Mouse (Mus musculus) naive thymus-derived CD4-positive, alpha-beta T cell, adult 2 months (primary cell): Measurements from ENCODE around the gene Hsd17b1.

Source experiments
- DNase-seq: peaks from one replicate; pipeline ENCODE4 v3.0.0-alpha.2; 2011; ENCODE audit warnings: low read depth

Gene Hsd17b1

GRCm38 (mm10) chr11:101078121-101078520 is at the start of gene Hsd17b1:
Gene Hsd17b1, plus strand, starts transcription at chr11:101078411.
- DNase-seq = no peak

GRCm38 (mm10) chr11:101029320-101029719 is 48.9 kb upstream of the Hsd17b1 start:
- DNase-seq = no peak

GRCm38 (mm10) chr11:101030136-101030807 is 47.9 kb upstream of the Hsd17b1 start:
- DNase-seq = no peak

DNA sequence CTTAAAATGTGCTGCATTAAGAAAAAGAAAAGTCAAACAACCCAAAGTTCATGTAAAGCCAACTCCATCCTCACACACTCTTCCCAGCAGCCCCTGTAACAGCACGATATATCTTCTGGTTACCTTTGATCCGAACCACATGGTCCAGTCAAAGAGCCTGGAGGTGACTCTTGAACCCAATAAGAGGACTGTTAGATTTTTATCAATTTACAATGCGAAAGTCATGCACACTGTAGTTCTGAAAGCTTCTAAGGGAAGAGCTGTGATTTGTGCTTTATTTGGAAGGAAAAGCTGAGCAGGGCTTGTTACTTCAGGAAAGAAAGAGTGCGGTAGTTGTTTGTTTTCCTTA is 47.4 kb upstream of the Hsd17b1 start:
- DNase-seq = no peak

DNA sequence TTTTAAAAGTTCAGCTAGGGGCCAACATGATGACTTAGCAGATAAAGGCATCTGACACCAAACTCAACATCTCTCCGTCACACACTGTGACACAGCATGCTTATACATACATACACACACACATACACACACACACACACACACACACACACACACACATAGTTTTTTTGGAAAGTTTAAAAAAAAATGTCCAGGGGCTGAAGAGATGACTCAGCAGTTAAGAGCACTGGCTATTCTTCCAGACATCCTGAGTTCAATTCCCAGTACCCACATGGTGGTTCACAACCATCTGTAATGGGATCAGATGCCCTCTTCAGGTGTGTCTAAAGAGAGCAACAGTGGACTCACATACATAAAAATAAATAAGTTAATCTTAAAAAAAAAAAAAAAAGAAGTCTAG is 46.7 kb upstream of the Hsd17b1 start:
- no peak for DNase-seq

GRCm38 (mm10) chr11:101033856-101034500 is 44.2 kb upstream of the Hsd17b1 start:
- no peak for DNase-seq

DNA sequence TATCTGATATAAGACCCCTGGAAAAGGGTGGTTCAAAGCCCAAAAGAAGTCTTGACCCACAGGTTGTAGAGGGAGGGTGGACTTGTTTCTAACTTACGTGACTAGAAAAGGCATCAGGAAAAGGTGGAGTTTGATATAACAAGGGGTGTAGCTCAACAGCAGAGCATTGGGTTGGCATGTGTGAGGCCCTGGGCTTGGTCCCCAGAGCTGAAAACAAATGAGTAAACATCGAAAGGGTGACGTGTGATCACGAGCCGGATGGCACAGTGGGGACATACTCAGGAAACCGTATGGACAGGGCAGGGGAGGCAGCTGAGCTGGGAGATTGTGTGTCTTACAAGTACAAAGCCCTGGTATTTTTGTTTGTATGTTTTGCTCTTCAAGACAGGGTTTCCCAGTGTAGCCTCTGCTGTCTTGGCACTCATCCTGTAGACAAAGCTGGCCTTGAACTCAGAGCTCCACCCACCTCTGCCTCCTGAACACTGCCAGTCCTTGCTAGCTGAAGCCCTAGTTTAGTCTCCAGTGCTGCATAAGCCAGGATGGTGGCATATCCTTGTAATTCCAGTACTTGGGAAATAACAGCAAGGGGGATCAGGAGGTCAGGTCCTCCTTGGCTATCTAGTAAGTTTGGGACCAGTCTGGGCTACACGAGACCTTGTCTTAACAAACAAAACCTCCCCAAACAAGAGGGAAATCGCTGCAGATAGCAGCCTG is 43.4 kb upstream of the Hsd17b1 start:
- DNase-seq = no peak

DNA sequence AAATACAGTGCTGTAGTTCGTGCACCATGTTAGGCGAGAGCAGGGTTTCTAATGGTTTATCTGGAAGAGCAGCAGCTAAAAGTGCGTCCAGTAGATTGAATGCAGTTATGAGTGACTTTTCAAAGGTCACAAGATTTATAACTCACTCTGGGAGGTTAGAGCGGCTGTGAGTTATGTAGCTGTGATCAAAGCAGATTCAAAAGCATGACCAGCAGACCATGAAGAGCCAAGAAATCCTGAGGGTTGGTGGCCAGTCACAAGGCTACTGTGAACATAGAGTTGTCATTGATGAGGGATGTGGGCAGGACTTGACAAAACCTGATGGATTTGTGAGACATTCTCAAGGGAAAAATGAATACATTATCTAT is 42.9 kb upstream of the Hsd17b1 start:
- no peak for DNase-seq

DNA sequence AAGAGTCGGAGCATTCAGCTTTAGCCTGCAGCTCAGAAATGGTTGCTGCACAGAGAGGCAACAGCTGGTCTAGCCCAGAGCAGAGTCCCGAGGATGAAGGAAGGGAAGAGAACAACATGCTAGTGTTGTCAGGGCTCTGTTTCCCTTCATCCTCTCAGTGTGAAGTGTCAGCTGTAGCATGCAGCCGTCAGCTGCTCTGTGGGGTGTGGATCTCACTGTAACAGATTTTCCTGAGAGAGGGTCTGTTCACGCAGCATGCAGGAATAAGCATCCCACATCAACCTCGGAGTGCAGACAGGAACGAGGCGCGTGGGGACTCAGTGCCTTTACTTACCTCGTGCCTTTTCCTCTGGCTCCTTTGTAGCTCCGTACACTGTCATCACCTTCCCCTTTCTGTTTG is 40.4 kb upstream of the Hsd17b1 start:
- no peak for DNase-seq

GRCm38 (mm10) chr11:101045826-101046225 is 32.4 kb upstream of the Hsd17b1 start:
- no peak for DNase-seq

DNA sequence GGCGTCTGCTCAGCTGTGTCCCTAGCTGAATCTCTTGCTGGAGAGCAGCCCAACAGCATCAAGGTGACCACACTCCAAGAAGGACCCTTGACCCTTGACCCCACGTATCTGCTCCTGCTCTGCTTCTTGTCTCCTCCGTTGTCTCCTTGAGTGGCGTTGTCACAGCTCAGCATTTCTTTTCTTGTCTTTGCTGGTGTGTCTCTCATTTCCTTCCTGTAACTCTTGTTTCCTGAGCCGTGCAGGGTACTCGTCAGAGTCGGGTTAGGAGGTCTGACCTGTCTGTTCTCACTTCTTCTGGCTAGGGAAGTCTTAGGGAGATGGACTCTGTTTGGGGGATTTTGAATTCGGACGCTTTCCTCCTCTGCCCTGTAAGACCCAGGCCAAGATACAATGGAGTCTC is 31.8 kb upstream of the Hsd17b1 start:
- DNase-seq = peak; percentile 60

DNA sequence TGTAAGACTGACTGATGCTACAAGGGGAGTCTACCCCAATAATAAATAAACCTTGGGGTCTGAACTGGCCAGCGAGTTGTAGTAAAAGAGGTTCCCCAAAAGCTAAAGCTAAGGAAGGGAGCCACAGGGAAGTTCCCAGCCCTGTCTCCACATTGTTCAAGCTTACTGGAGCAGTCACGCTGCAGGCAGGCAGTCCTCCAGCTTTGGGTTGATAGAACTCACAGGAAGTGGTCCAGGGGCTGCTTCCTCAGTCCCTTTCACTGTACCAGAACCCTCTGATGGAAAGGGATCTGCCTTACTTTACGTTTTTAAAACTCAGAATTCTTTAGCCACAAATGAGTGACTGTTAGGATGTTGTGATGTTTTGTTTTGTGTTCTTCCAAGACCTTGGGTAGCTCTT is 30.7 kb upstream of the Hsd17b1 start:
- DNase-seq = no peak

- DNase-seq = no peak
These were observed 27.9 kb upstream of the Hsd17b1 start for GRCm38 (mm10) chr11:101050359-101050758.

DNA sequence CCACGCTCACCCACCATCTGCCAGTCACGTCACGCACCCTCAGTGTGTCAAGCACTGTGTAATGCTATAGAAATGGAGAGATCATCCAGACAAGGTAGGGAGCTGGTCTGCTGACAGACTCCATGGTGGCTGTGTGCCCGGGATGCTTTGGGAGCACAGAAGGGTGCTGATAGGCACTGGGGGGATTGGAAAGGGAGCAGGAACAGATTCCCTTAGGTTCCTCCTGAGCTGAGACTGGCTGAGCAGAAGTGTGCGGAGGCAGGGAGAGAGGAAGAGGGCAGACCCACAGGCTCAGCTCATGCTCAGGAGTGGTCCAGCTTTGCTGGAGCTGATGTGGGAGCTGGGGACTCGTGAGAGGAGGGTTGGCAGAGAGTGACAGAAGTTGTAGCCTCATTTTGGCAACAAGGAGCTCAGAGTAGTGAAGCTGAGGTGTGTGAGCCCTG is 27.1 kb upstream of the Hsd17b1 start:
- no peak for DNase-seq

DNA sequence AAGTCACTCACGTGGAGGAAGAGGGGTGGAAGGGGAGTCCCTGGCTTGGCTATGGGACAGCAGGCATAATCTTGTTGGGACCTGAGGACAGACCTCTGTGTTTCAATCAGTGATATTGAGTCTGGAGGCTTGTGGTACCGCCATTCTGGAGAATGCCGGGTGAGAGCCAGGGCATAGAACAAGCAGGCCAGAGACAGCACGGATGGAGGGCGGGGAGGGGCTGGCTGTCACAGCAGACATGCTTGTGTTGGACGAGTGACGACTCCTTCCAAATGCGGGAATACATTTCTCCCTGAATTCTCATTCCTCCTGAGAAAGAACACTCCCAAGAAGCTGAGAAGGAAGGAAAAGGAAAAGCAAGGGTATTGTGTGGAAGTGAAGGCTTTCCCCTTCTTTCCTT is 26.6 kb upstream of the Hsd17b1 start:
- DNase-seq = no peak

- DNase-seq = no peak
These were observed 25.3 kb upstream of the Hsd17b1 start for GRCm38 (mm10) chr11:101052751-101053473.

GRCm38 (mm10) chr11:101053974-101054373 is 24.2 kb upstream of the Hsd17b1 start:
- DNase-seq = peak; percentile 58

- DNase-seq = no peak
These were observed 22.8 kb upstream of the Hsd17b1 start for GRCm38 (mm10) chr11:101055418-101055817.

DNA sequence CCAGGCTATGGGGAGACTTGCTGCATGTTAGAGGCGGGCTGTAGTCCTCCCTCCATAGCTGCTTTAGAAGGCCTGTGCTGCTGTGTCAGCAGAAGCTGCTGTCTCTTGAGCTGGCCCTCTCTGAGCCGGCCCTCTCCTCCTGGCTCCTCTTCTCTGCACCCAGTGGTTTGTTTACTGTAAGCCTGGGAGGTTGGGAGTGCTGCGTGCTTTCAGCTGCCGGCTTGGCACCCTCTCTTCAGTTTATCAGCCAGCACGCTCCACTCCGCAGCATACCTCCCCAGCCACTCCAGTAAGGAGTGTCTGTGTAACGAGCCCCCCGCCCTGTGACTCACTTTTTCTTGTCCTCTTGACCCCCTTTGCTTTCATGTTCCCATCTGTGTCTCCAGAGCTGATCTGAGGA is 21.3 kb upstream of the Hsd17b1 start:
- no peak for DNase-seq

- peak; percentile 93 for DNase-seq
These were observed 20.4 kb upstream of the Hsd17b1 start for GRCm38 (mm10) chr11:101057860-101058259.

DNA sequence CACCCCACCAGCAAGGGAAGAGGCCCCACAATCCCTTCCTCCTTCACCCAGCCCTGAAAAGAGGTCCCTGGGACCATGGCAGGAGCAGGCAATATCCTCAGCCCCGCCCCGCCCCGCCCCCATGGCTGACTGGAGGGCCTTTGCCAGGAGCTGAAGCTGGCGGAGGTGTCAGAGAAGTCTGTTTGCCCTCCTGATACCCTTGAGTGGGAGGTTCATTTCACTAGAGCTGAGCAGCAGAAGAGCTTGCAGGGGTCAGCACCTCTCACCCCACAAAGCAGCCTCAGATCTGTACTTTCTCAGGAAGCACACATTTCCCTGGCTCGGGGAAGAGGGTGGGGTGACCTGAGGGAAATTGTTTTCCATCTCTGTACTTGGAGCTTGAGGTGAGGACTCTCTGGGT is 19.5 kb upstream of the Hsd17b1 start:
- DNase-seq = no peak

DNA sequence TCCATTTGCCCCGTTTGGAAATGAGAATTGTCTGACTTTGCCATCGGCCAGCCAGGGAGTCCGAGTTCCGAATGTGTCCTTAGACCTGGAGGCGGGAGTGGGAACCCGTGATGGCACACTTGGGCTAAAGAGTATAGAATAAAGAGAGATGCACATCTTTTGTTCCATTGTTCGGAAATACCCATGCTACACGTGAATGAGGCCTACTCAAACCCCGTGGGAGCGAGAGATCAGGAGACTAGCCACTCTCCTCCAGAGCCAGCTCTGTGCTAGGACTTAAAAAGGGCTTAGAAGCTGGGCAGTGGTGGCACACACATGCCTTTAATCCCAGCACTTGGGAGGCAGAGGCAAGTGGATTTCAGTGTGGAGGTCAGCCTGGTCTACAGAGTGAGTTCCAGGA is 18.7 kb upstream of the Hsd17b1 start:
- no peak for DNase-seq

DNA sequence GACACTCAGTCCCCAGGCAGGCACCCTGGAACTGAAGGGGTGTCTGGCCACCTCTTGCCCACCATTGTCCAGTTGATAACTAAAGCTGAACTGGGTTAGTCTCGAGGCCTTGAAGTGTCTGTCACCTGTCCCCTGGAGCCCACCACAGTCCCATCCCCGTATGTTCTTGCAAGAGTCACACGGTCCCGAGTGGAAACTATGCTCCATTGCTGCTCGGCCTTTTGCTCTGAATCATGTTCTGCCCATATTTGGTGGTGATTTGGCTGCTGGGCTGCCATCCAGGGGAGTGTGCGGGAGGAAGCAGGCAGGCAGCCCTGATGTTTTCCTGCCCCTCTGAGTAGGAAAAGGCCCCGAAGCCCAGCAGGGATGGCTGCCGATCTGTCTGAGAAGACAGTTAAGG is 18.1 kb upstream of the Hsd17b1 start:
- no peak for DNase-seq
